Mouse (Mus musculus): ENCODE data around the gene B3galt4. TPM values are rescaled to one million over a fixed set of nuclear protein-coding genes. Genes with fewer than 3 reads are reported as not detected.

B3galt4 gene
- total and polyA plus RNA-seq, 3 experiments = 1.9 to 10.9 (median 3.6) TPM

DNA sequence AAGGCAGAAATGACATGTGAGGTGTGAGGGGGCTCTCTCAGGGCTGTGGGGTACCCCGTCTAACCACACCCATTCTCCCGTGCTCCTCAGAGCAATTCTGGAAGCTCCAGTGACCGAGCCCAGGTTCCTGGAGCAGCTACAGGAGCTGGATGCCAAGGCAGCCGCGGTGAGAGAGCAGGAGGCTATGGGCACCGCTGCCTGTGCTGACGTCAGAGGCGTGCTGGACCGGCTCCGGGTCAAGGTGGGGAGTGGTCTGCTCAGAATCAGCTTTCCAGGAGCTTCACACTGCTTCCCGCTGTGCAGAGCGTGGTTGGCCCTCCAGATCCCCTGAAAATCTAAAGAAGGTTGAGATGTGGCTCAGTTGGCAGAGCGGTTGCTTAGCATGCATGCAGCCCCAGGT is 7.8 kb upstream of the B3galt4 start:
- ATAC-seq (ENCODE audit: extremely low read depth, insufficient number of reproducible peaks, low FRiP score, poor library complexity, severe bottlenecking) (no peak), DNase-seq (ENCODE audit: low spot score) (no peak)
- H3K27me3 ChIP-seq (ENCODE audit: insufficient read depth, low read length) = no peaks in the 10 kb centered on the region
- no peak overlapping the region for H3K4me3 ChIP-seq (ENCODE audit: low read depth, low read length)
- H3K9me3 ChIP-seq (replicated peaks) = no peaks in the 10 kb centered on the region
- peaks cover 19% of the 10 kb centered on the region for H3K4me1 ChIP-seq (ENCODE audit: insufficient read depth, low read depth, low read length)
- H3K36me3 ChIP-seq (replicated peaks) = peaks cover 80% of the 10 kb centered on the region
- TF ChIP-seq POLR2AphosphoS5 (IDR thresholded peaks at IDR 0.05; ENCODE audit: insufficient replicate concordance, low read depth, low read length) = no peak
- no peak for TF ChIP-seq GATA1 (IDR thresholded peaks at IDR 0.05; ENCODE audit: borderline replicate concordance, low read length)
- no peak for TF ChIP-seq TAL1 (conservative IDR thresholded peaks at IDR 0.05; ENCODE audit: low read depth, low read length)
- no peak for TF ChIP-seq CTCF (IDR thresholded peaks at IDR 0.05; ENCODE audit: low read depth, low read length)
- TF ChIP-seq GATA2 (IDR thresholded peaks at IDR 0.05; ENCODE audit: borderline replicate concordance, low read depth, low read length) = no peak

DNA sequence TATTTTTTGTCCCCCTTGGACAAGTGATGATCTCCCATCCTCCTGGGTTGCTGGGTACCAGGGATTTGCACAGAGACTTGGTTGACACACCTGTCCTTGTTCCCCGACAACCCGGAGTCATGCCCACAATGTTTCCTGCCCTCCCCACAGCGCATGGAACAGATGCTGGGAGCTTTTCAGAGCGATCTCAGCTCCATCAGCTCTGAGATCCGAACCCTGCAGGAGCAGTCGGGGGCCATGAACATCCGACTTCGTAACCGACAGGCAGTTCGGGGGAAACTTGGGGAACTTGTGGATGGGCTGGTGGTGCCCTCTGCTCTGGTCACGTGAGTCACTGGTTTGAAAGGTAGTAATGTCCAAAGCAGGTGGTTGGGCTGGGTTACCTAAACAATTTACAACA is 7.2 kb upstream of the B3galt4 start:
- peaks cover 80% of the 10 kb centered on the region for H3K36me3 ChIP-seq (replicated peaks)
- H3K4me1 ChIP-seq (ENCODE audit: insufficient read depth, low read depth, low read length) = peaks cover 22% of the 10 kb centered on the region
- ATAC-seq (ENCODE audit: extremely low read depth, insufficient number of reproducible peaks, low FRiP score, poor library complexity, severe bottlenecking) (no peak), DNase-seq (ENCODE audit: low spot score) (no peak)
- TF ChIP-seq POLR2AphosphoS5 (IDR thresholded peaks at IDR 0.05; ENCODE audit: insufficient replicate concordance, low read depth, low read length) = no peak
- TF ChIP-seq GATA2 (IDR thresholded peaks at IDR 0.05; ENCODE audit: borderline replicate concordance, low read depth, low read length) = no peak
- no peak for TF ChIP-seq TAL1 (conservative IDR thresholded peaks at IDR 0.05; ENCODE audit: low read depth, low read length)
- TF ChIP-seq GATA1 (IDR thresholded peaks at IDR 0.05; ENCODE audit: borderline replicate concordance, low read length) = no peak
- no peak for TF ChIP-seq CTCF (IDR thresholded peaks at IDR 0.05; ENCODE audit: low read depth, low read length)
- no peaks in the 10 kb centered on the region for H3K9me3 ChIP-seq (replicated peaks)
- H3K4me3 ChIP-seq (ENCODE audit: low read depth, low read length) = no peak overlapping the region
- no peaks in the 10 kb centered on the region for H3K27me3 ChIP-seq (ENCODE audit: insufficient read depth, low read length)

DNA sequence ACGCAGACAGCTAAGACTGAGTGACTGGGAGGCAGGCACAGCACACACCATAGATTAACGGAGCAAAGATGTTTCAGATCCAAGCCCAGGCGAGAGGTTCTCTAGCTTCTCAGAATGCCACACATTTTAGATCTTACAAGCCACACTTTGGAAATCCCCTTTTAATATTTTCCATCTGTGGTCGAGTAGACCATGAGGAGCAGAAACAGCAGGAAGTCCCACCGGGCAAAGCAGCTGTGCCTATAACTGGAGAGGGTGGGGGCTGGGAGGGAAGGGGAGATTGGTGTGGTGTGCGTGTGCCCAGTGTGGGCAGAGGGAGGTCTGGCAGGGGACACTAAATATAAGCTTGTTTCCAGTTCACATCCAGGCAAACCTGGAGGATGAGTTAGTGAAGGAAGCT is 6.2 kb upstream of the B3galt4 start:
- Histone ChIP-seq H3K4me3 (ENCODE audit: low read depth, low read length) (peak overlapping the region; percentile 33; the same call in 1 of the 2 replicates), H3K36me3 (replicated peaks) (peaks cover 80% of the 10 kb centered on the region), H3K27me3 (ENCODE audit: insufficient read depth, low read length) (no peaks in the 10 kb centered on the region), H3K4me1 (ENCODE audit: insufficient read depth, low read depth, low read length) (peaks cover 31% of the 10 kb centered on the region), H3K9me3 (replicated peaks) (no peaks in the 10 kb centered on the region)
- ATAC-seq (ENCODE audit: extremely low read depth, insufficient number of reproducible peaks, low FRiP score, poor library complexity, severe bottlenecking) (no peak), DNase-seq (ENCODE audit: low spot score) (no peak)
- TF ChIP-seq CTCF (IDR thresholded peaks at IDR 0.05; ENCODE audit: low read depth, low read length) (no peak), TAL1 (conservative IDR thresholded peaks at IDR 0.05; ENCODE audit: low read depth, low read length) (no peak), POLR2AphosphoS5 (IDR thresholded peaks at IDR 0.05; ENCODE audit: insufficient replicate concordance, low read depth, low read length) (no peak), GATA2 (IDR thresholded peaks at IDR 0.05; ENCODE audit: borderline replicate concordance, low read depth, low read length) (no peak), GATA1 (IDR thresholded peaks at IDR 0.05; ENCODE audit: borderline replicate concordance, low read length) (no peak)

GRCm38 (mm10) chr17:33956336-33956735 is 5.0 kb upstream of the B3galt4 start:
- Histone ChIP-seq H3K4me1 (ENCODE audit: insufficient read depth, low read depth, low read length) (peaks cover 43% of the 10 kb centered on the region), H3K9me3 (replicated peaks) (no peaks in the 10 kb centered on the region), H3K4me3 (ENCODE audit: low read depth, low read length) (peak overlapping the region; percentile 93), H3K27me3 (ENCODE audit: insufficient read depth, low read length) (no peaks in the 10 kb centered on the region), H3K36me3 (replicated peaks) (peaks cover 80% of the 10 kb centered on the region)
- DNase-seq (ENCODE audit: low spot score) (no peak), ATAC-seq (ENCODE audit: extremely low read depth, insufficient number of reproducible peaks, low FRiP score, poor library complexity, severe bottlenecking) (no peak)
- no peak for TF ChIP-seq POLR2AphosphoS5 (IDR thresholded peaks at IDR 0.05; ENCODE audit: insufficient replicate concordance, low read depth, low read length)
- TF ChIP-seq CTCF (IDR thresholded peaks at IDR 0.05; ENCODE audit: low read depth, low read length) = no peak
- TF ChIP-seq GATA1 (IDR thresholded peaks at IDR 0.05; ENCODE audit: borderline replicate concordance, low read length) = no peak
- TF ChIP-seq TAL1 (conservative IDR thresholded peaks at IDR 0.05; ENCODE audit: low read depth, low read length) = no peak
- TF ChIP-seq GATA2 (IDR thresholded peaks at IDR 0.05; ENCODE audit: borderline replicate concordance, low read depth, low read length) = no peak

DNA sequence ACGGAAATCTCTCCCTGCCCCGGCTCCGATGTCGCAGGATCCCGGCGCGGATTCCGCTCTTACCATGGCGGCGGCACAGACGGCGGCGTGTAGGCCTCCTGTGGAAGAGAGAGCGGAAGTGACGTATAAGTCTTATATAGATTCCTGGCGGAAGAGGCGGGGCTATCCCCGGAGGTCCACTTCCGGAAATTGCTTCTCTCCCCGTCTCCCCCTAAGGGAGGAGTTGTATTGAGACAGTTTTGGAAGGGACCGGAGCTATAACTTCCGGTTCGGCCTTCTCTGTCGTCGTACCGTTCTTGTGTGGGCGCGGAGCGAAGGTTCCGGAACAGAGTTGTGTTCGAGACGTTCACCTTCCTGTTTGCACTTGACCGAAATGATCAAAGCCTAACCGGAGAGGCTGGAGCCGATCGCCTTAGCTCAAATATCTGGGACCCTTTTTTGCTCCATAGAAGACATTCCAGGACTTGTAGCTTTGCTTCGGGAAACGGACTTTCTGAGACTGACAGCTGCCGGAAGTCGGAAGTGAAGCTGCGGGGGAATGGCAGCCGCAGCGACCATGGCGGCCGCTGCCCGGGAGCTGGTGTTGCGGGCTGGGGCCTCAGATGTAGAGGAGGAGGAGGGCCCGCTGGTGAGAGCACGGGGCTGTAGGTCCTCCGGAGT is 4.4 kb upstream of the B3galt4 start, which contains the start of the genes Vps52 and Rps18:
TSS of gene Vps52 (plus strand) at position 258 of the 660 bp plus-strand sequence.
TSS of gene Rps18 (minus strand) at position 447 of the 660 bp plus-strand sequence.
- peak within 1 kb of the TSS; percentile 93 for H3K4me3 ChIP-seq (ENCODE audit: low read depth, low read length)
- DNase-seq (ENCODE audit: low spot score) (peak; percentile 98), ATAC-seq (ENCODE audit: extremely low read depth, insufficient number of reproducible peaks, low FRiP score, poor library complexity, severe bottlenecking) (peak; percentile 77)
- H3K4me1 ChIP-seq (ENCODE audit: insufficient read depth, low read depth, low read length) = peaks cover 49% of the 10 kb centered on the region
- no peak for TF ChIP-seq CTCF (IDR thresholded peaks at IDR 0.05; ENCODE audit: low read depth, low read length)
- TF ChIP-seq TAL1 (conservative IDR thresholded peaks at IDR 0.05; ENCODE audit: low read depth, low read length) = no peak
- TF ChIP-seq POLR2AphosphoS5 (IDR thresholded peaks at IDR 0.05; ENCODE audit: insufficient replicate concordance, low read depth, low read length) = no peak
- no peaks in the 10 kb centered on the region for H3K9me3 ChIP-seq (replicated peaks)
- peaks cover 80% of the 10 kb centered on the region for H3K36me3 ChIP-seq (replicated peaks)
- no peaks in the 10 kb centered on the region for H3K27me3 ChIP-seq (ENCODE audit: insufficient read depth, low read length)

GRCm38 (mm10) chr17:33954646-33955554 is 3.6 kb upstream of the B3galt4 start:
- H3K4me3 ChIP-seq (ENCODE audit: low read depth, low read length) = peak overlapping the region; percentile 93
- peaks cover 57% of the 10 kb centered on the region for H3K4me1 ChIP-seq (ENCODE audit: insufficient read depth, low read depth, low read length)
- H3K27me3 ChIP-seq (ENCODE audit: insufficient read depth, low read length) = no peaks in the 10 kb centered on the region
- TF ChIP-seq POLR2AphosphoS5 (IDR thresholded peaks at IDR 0.05; ENCODE audit: insufficient replicate concordance, low read depth, low read length) (no peak; the same call in 1 of the 2 replicates), CTCF (IDR thresholded peaks at IDR 0.05; ENCODE audit: low read depth, low read length) (no peak), GATA1 (IDR thresholded peaks at IDR 0.05; ENCODE audit: borderline replicate concordance, low read length) (no peak), GATA2 (IDR thresholded peaks at IDR 0.05; ENCODE audit: borderline replicate concordance, low read depth, low read length) (no peak)
- ATAC-seq (ENCODE audit: extremely low read depth, insufficient number of reproducible peaks, low FRiP score, poor library complexity, severe bottlenecking) (no peak), DNase-seq (ENCODE audit: low spot score) (no peak)
- no peaks in the 10 kb centered on the region for H3K9me3 ChIP-seq (replicated peaks)
- H3K36me3 ChIP-seq (replicated peaks) = peaks cover 81% of the 10 kb centered on the region

Measured in G1E (cell line).